Mouse (Mus musculus): ENCODE data around the gene Ptms. TPM values are rescaled to one million over a fixed set of nuclear protein-coding genes. Genes with fewer than 3 reads are reported as not detected.

Ptms gene
- polyA plus RNA-seq, 1 experiment, result 168 TPM

DNA sequence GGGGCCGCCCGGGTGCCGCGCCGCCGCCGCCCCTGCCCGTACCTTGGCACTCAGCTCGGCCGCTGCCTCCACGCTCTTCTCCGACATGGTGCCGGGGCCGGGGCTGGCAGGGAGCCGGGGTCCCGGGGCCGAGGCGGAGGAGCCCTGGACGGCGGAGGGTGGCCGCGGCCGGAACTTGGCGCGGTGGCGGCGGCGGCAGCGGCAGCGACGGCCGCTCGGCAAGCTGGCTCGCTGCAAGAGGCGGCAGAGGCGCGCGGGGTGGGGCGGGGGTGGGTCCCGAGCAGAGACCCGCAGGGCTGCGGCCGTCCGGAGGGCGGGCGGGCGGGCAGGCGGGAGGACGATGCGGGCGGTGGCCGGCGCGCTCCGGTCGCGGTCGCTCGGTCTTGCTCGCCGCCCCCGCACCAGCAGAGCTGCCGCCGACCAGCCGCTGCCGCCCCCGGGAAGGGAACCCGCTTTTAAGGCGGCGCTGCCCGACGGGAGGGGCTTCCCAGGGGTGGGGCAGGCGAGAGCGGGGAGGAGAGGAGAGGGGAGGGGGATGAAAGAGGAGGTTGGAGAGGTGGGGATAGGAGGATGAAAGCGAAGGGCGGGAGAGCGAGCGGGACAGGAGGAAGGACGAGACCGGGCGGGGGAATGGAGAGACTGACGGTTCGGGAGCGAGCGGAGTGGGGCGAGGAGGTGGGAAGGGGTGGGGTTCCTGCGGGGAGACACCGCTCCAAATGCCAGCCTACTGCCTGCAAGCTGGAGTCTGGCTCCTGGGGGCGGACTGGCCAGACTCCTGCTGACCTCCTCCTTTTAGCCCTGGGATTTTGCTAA is 2.2 kb downstream of the Ptms start:
- TF ChIP-seq CTCF (IDR thresholded peaks at IDR 0.05; ENCODE audit: control insufficient read depth, insufficient read depth, insufficient replicate concordance, low read depth, low read length) (no peak), POLR2A (IDR thresholded peaks at IDR 0.05; ENCODE audit: control insufficient read depth, low read depth, low read length) (peak; percentile 51)
- peak overlapping the region; percentile 68 for H3K27ac ChIP-seq (ENCODE audit: control insufficient read depth, insufficient read depth, low read depth, low read length)
- no peaks in the 10 kb centered on the region for H3K36me3 ChIP-seq (ENCODE audit: control insufficient read depth, insufficient read depth, low read length)
- H3K4me1 ChIP-seq (ENCODE audit: control insufficient read depth, insufficient read depth, low read length), result peaks cover 24% of the 10 kb centered on the region
- peak overlapping the region; percentile 92 for H3K4me3 ChIP-seq (ENCODE audit: control insufficient read depth, low read depth, low read length)
- H3K27me3 ChIP-seq (ENCODE audit: control insufficient read depth, insufficient read depth, low read length), result peaks cover 5% of the 10 kb centered on the region

DNA sequence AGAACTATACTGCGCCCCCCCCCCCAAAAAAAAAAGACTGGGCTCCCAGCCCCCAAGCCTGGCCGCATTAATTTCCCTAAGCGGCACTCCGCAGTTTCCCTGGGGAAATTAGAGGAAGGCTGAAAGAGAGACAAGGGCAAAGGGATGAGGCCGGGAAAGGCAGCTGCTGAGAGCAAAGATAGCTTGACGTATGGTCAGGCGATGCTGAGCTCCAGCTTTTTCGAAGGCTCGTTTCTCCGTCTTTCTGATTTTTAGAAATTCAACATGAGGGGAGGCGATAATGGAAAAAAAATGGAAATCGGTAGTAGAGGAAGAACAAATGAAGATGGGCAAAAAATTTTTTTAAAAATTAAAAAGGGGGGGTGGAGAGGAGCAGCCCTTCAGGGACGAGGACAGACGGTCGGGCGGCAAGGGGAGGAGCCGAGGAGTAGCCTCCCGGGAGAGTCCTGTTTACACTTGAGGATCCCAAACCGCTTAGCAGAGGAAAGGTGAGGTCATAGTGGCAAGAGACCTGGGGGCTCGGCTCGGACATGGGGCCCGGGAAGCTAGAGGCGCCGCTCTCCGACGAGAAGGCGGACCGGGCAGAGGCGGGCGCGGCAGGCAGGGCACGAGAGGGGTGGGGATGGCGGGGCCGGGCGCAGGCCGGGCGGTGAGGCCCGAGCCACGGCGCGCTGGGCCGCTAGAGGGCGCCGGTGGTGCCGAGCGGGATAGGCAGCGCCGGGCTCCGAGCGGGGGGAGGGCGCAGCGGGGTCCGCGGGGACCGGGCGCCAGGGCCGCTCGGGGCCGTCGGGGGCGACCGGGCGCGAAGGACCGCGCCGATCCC is 3.0 kb downstream of the Ptms start:
- Histone ChIP-seq H3K36me3 (ENCODE audit: control insufficient read depth, insufficient read depth, low read length) (no peaks in the 10 kb centered on the region), H3K4me1 (ENCODE audit: control insufficient read depth, insufficient read depth, low read length) (peaks cover 24% of the 10 kb centered on the region), H3K4me3 (ENCODE audit: control insufficient read depth, low read depth, low read length) (peak overlapping the region; percentile 92), H3K27ac (ENCODE audit: control insufficient read depth, insufficient read depth, low read depth, low read length) (peak overlapping the region; percentile 68), H3K27me3 (ENCODE audit: control insufficient read depth, insufficient read depth, low read length) (peaks cover 5% of the 10 kb centered on the region)
- TF ChIP-seq CTCF (IDR thresholded peaks at IDR 0.05; ENCODE audit: control insufficient read depth, insufficient read depth, insufficient replicate concordance, low read depth, low read length) (peak; percentile 62; the same call in 1 of the 2 replicates), POLR2A (IDR thresholded peaks at IDR 0.05; ENCODE audit: control insufficient read depth, low read depth, low read length) (0 out of 2 replicates have a peak, but pooled peaks have one; percentile 21)

DNA sequence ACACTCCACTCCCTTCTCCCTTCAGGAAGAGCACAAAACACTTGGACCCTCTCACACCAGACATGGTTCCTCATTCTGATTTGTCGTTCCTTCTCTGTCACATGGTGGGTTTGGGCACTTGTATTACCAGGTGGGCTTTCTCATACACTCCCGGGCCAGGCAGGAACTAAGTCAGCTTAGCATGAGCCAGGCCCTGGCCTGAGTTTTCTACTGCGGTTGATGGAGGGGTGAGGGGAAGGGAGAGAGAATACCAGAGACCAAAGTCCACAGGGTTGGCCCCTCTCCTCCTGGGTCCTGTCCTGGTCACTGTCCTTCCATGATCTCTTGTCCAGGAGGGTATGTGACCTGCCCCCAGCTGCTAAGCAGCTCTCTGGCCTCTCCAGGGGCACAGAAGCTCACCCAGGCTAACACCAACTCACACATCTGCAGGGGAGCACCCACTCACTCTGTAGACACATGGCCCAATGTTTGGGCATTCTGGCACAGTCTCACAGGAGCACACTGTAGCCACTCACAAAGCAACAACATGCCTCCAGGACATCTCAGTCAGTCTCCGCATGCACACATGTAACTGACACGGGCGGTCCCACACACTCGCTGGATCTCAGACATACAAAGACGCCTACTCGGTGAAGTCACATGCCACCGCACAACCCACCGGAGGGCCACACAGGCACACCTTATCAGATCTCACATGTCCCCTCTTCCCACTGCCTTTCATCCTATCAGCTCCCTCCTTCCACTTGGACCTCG is 3.8 kb downstream of the Ptms start:
- TF ChIP-seq POLR2A (IDR thresholded peaks at IDR 0.05; ENCODE audit: control insufficient read depth, low read depth, low read length), result peak; percentile 41; the same call in 1 of the 2 replicates
- no peak for TF ChIP-seq CTCF (IDR thresholded peaks at IDR 0.05; ENCODE audit: control insufficient read depth, insufficient read depth, insufficient replicate concordance, low read depth, low read length)
- peak overlapping the region; percentile 83 for H3K4me3 ChIP-seq (ENCODE audit: control insufficient read depth, low read depth, low read length)
- peaks cover 24% of the 10 kb centered on the region for H3K4me1 ChIP-seq (ENCODE audit: control insufficient read depth, insufficient read depth, low read length)
- H3K36me3 ChIP-seq (ENCODE audit: control insufficient read depth, insufficient read depth, low read length), result no peaks in the 10 kb centered on the region
- H3K27ac ChIP-seq (ENCODE audit: control insufficient read depth, insufficient read depth, low read depth, low read length), result no peak overlapping the region; the same call in 1 of the 2 replicates
- H3K27me3 ChIP-seq (ENCODE audit: control insufficient read depth, insufficient read depth, low read length), result peaks cover 5% of the 10 kb centered on the region

DNA sequence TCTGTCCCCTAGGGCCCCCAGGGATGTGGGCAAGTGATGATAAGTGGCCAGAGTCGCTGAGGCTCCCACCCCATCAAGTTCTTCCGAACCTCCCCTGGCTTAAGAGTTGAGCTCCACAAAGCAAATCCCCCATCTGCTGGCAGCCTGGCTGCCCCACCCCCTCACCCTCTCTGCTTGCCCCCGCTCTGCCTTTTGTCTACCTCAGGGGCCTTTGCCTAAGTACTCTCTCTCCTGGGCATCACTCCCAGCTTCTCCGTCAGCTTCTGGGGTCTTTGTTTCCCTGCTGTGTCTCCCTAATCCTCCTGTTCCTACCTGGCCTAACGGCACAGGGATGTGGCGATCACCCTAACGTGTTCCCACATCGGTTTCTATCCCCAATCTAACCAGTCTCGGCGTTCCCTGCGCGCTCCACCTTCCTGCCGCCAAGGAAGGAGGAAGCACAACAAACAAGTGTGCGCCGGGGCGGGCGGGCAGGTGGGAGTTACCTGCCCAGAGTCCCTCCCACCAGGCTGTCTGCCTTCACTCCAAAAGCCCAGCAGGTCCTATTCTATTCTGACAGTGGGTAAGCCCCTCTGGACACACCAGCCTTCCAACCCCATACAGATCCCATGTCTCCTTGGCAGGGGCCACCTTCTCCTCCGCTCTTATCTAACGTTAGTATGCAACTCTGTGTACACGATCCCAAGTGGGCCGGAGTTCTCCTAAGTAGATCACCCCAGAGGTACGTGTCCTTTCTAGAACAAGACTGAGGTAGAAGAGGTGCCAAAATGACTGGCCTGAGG is 4.6 kb downstream of the Ptms start:
- Histone ChIP-seq H3K4me3 (ENCODE audit: control insufficient read depth, low read depth, low read length) (peak overlapping the region; percentile 83), H3K27me3 (ENCODE audit: control insufficient read depth, insufficient read depth, low read length) (peaks cover 5% of the 10 kb centered on the region), H3K4me1 (ENCODE audit: control insufficient read depth, insufficient read depth, low read length) (peaks cover 24% of the 10 kb centered on the region), H3K36me3 (ENCODE audit: control insufficient read depth, insufficient read depth, low read length) (no peaks in the 10 kb centered on the region), H3K27ac (ENCODE audit: control insufficient read depth, insufficient read depth, low read depth, low read length) (no peak overlapping the region)
- TF ChIP-seq CTCF (IDR thresholded peaks at IDR 0.05; ENCODE audit: control insufficient read depth, insufficient read depth, insufficient replicate concordance, low read depth, low read length) (no peak), POLR2A (IDR thresholded peaks at IDR 0.05; ENCODE audit: control insufficient read depth, low read depth, low read length) (no peak)

DNA sequence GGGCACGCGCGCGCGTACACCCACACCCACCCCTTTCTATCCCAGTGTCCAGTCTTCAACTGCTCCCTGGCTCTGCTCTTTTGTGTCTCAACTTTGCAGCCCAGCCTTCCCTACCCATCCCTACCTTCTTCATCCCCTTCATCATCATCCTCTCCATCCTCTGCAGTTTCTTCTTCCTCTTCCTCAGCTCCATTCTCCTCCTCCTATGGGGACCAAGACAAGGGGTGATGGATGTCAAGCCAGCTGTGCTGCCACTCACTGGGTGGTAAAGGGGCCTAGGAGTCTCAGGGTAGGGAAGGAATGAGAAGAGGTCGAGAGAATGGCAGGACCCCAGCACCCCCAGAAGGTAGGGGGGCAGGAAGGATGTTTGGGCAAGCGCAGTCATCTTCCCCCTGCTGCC is 5.4 kb downstream of the Ptms start:
- Histone ChIP-seq H3K27me3 (ENCODE audit: control insufficient read depth, insufficient read depth, low read length) (peaks cover 5% of the 10 kb centered on the region), H3K4me3 (ENCODE audit: control insufficient read depth, low read depth, low read length) (peak overlapping the region; percentile 11), H3K36me3 (ENCODE audit: control insufficient read depth, insufficient read depth, low read length) (no peaks in the 10 kb centered on the region), H3K27ac (ENCODE audit: control insufficient read depth, insufficient read depth, low read depth, low read length) (no peak overlapping the region), H3K4me1 (ENCODE audit: control insufficient read depth, insufficient read depth, low read length) (peaks cover 30% of the 10 kb centered on the region)
- TF ChIP-seq POLR2A (IDR thresholded peaks at IDR 0.05; ENCODE audit: control insufficient read depth, low read depth, low read length) (no peak), CTCF (IDR thresholded peaks at IDR 0.05; ENCODE audit: control insufficient read depth, insufficient read depth, insufficient replicate concordance, low read depth, low read length) (no peak)

DNA sequence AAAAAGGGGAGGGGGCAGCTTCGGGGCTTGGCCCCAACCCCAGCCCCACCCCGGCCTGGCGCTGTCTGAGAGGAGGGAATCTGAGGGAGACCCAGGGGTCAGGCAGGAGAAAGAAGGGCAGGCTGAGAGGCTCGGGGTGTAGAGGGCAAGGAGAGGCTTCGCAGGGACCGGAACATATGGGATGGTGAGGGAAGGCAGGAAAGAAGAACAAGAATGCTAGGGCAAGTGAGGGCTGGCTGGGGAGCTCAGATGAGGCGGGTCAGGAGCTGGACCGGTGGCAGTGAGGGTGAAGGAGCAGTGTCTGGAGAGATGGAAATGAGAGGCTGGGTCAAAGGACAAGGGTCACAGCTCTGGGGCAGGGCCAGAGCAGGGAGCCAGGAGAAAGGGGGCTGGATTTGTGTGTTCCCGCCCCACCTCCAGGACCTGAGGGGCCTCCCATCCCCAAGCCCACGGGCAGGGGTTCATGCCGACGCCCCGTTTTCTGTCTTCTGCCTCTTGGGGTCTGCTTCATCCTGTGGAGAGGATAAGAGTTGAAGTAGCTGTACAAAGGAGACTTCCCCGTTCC is 6.1 kb downstream of the Ptms start:
- Histone ChIP-seq H3K4me3 (ENCODE audit: control insufficient read depth, low read depth, low read length) (no peak overlapping the region), H3K36me3 (ENCODE audit: control insufficient read depth, insufficient read depth, low read length) (no peaks in the 10 kb centered on the region), H3K27ac (ENCODE audit: control insufficient read depth, insufficient read depth, low read depth, low read length) (no peak overlapping the region), H3K4me1 (ENCODE audit: control insufficient read depth, insufficient read depth, low read length) (peaks cover 25% of the 10 kb centered on the region), H3K27me3 (ENCODE audit: control insufficient read depth, insufficient read depth, low read length) (peaks cover 5% of the 10 kb centered on the region)
- TF ChIP-seq POLR2A (IDR thresholded peaks at IDR 0.05; ENCODE audit: control insufficient read depth, low read depth, low read length) (no peak), CTCF (IDR thresholded peaks at IDR 0.05; ENCODE audit: control insufficient read depth, insufficient read depth, insufficient replicate concordance, low read depth, low read length) (no peak)
